Mouse (Mus musculus) CH12.LX (cell line): ENCODE measurements at regions not wholly inside any gene's neighbourhood (a gene's known extent, or its start where the extent isn't known, plus 50 kb on each side); places are given as distances from the start of the nearest gene placed in this dataset.

Source experiments
- DNase-seq: peaks from one replicate; pipeline ENCODE4 v3.0.0-alpha.2; 2013; ENCODE audit errors: extremely low read depth
- H3K27ac ChIP-seq: 2 replicates; pipeline ENCODE4 v1.5.1; 2012; ENCODE audit warnings: low read depth, mild to moderate bottlenecking, control low read depth, moderate library complexity; ENCODE audit not compliant: insufficient read depth
- H3K27me3 ChIP-seq: replicated peaks from 2 replicates; pipeline ENCODE3; 2012; ENCODE audit warnings: inconsistent platforms
- H3K36me3 ChIP-seq, 2 experiments: replicated peaks in 1 of 2; 2 replicates each; pipeline versions ENCODE3 to v1.6.1; 2012; ENCODE audit warnings: inconsistent platforms in 1 of 2, low read length in 1 of 2, mild to moderate bottlenecking in 1 of 2, mixed read lengths in 1 of 2, moderate library complexity in 1 of 2; ENCODE audit not compliant: control insufficient read depth in 1 of 2, insufficient read depth in 1 of 2
- H3K4me1 ChIP-seq, 2 experiments: 2 replicates each; pipeline ENCODE4 v1.6.1; 2012; ENCODE audit warnings: inconsistent platforms in 1 of 2, moderate library complexity in 1 of 2; ENCODE audit not compliant: insufficient read depth in 2 of 2, control insufficient read depth in 1 of 2
- H3K4me2 ChIP-seq: 2 replicates; pipeline ENCODE4 v1.6.1; 2012; ENCODE audit warnings: low read depth, mild to moderate bottlenecking, control low read depth; ENCODE audit not compliant: poor library complexity, insufficient read depth, severe bottlenecking
- H3K4me3 ChIP-seq, 3 experiments: fragments of 150-350 bp in 1 of 3; sonication (generic) in 1 of 3; replicated peaks in 1 of 3; 2 replicates each; pipeline versions ENCODE3 to v1.5.1; 2011 to 2012; ENCODE audit warnings: low read depth in 2 of 3, low read length in 2 of 3, mild to moderate bottlenecking in 2 of 3, moderate library complexity in 2 of 3, control low read depth in 1 of 3, improper control_type of control experiment in 1 of 3, inconsistent platforms in 1 of 3, mixed read lengths in 1 of 3; ENCODE audit not compliant: poor library complexity in 1 of 3
- H3K79me2 ChIP-seq: replicated peaks from 2 replicates; pipeline ENCODE4 v1.6.1; 2012; ENCODE audit warnings: mild to moderate bottlenecking, moderate library complexity; ENCODE audit not compliant: control insufficient read depth, poor library complexity, insufficient read depth, severe bottlenecking; ENCODE audit errors: extremely low read depth
- H3K9ac ChIP-seq: 2 replicates; pipeline ENCODE4 v1.6.1; 2012; ENCODE audit warnings: low read depth, mild to moderate bottlenecking, control low read depth, moderate library complexity; ENCODE audit not compliant: insufficient read depth
- H3K9me3 ChIP-seq: replicated peaks from 2 replicates; pipeline ENCODE3; 2012; ENCODE audit warnings: low read length, inconsistent platforms, mixed read lengths
- E2F4 ChIP-seq: IDR thresholded peaks from 2 replicates; pipeline ENCODE4 v1.6.1; 2011; ENCODE audit warnings: low read depth, low read length, improper control_type of control experiment; ENCODE audit not compliant: insufficient replicate concordance
- ELF1 ChIP-seq: IDR thresholded peaks from 2 replicates; pipeline ENCODE4 v1.6.1; 2014; ENCODE audit warnings: low read depth, mild to moderate bottlenecking, inconsistent platforms, low read length, improper control_type of control experiment
- EP300 ChIP-seq: IDR thresholded peaks from 2 replicates; pipeline ENCODE4 v1.6.1; 2011; ENCODE audit warnings: low read length, improper control_type of control experiment
- ETS1 ChIP-seq: conservative IDR thresholded peaks from 2 replicates; pipeline ENCODE4 v1.6.1; 2012; ENCODE audit warnings: low read depth, mild to moderate bottlenecking, inconsistent platforms, low read length, improper control_type of control experiment, moderate library complexity
- IRF4 ChIP-seq: IDR thresholded peaks from 2 replicates; pipeline ENCODE4 v1.6.1; 2014; ENCODE audit warnings: low read depth, mild to moderate bottlenecking, inconsistent platforms, low read length, improper control_type of control experiment
- KAT2A ChIP-seq: IDR thresholded peaks from 2 replicates; pipeline ENCODE4 v1.6.1; 2012; ENCODE audit warnings: low read length, improper control_type of control experiment, inconsistent platforms; ENCODE audit not compliant: insufficient replicate concordance
- MAFK ChIP-seq: IDR thresholded peaks from 2 replicates; pipeline ENCODE4 v1.6.1; 2011; ENCODE audit warnings: low read length, improper control_type of control experiment; ENCODE audit not compliant: insufficient replicate concordance
- MAX ChIP-seq: IDR thresholded peaks from 2 replicates; pipeline ENCODE4 v1.6.1; 2011; ENCODE audit warnings: low read length, improper control_type of control experiment
- MAZ ChIP-seq: IDR thresholded peaks from 2 replicates; pipeline ENCODE4 v1.6.1; 2012; ENCODE audit warnings: low read depth, mild to moderate bottlenecking, inconsistent platforms, low read length, improper control_type of control experiment, moderate library complexity
- MEF2A ChIP-seq: IDR thresholded peaks from 2 replicates; pipeline ENCODE4 v1.6.1; 2014; ENCODE audit warnings: low read depth, mild to moderate bottlenecking, inconsistent platforms, low read length, improper control_type of control experiment, borderline replicate concordance
- MYC ChIP-seq: IDR thresholded peaks from 2 replicates; pipeline ENCODE4 v1.6.1; 2011; ENCODE audit warnings: low read depth, mild to moderate bottlenecking, improper control_type of control experiment, low read length
- NRF1 ChIP-seq: IDR thresholded peaks from 2 replicates; pipeline ENCODE4 v1.6.1; 2014; ENCODE audit warnings: low read depth, mild to moderate bottlenecking, inconsistent platforms, low read length, improper control_type of control experiment, moderate library complexity
- SIN3A ChIP-seq: IDR thresholded peaks from 2 replicates; pipeline ENCODE4 v1.6.1; 2012; ENCODE audit warnings: low read length, improper control_type of control experiment, inconsistent platforms
- UBTF ChIP-seq: IDR thresholded peaks from 2 replicates; pipeline ENCODE4 v1.6.1; 2012; ENCODE audit warnings: low read depth, mild to moderate bottlenecking, inconsistent platforms, low read length, improper control_type of control experiment, moderate library complexity
- USF1 ChIP-seq: IDR thresholded peaks from 2 replicates; pipeline ENCODE4 v1.6.1; 2014; ENCODE audit warnings: low read depth, mild to moderate bottlenecking, inconsistent platforms, low read length, improper control_type of control experiment
- USF2 ChIP-seq: conservative IDR thresholded peaks from 2 replicates; pipeline ENCODE4 v1.6.1; 2011; ENCODE audit warnings: low read depth, low read length, improper control_type of control experiment
- ZKSCAN1 ChIP-seq: IDR thresholded peaks from 2 replicates; pipeline ENCODE4 v1.6.1; 2012; ENCODE audit warnings: low read depth, inconsistent platforms, low read length, improper control_type of control experiment, borderline replicate concordance
- ZMIZ1 ChIP-seq: IDR thresholded peaks from 2 replicates; pipeline ENCODE4 v1.6.1; 2012; ENCODE audit warnings: low read depth, mild to moderate bottlenecking, inconsistent platforms, low read length, improper control_type of control experiment
- dilution Hi-C: fragments of 300-500 bp; cut with MboI; formaldehyde crosslinking; loops from 2 replicates; pipeline ENCODE4 v1.14.3; 2020; ENCODE audit warnings: low sequenced_read_pairs; ENCODE audit not compliant: extremely low pct_unique_long_range_greater_than_20kb, extremely low pct_ligation_motif_present
- in situ Hi-C: fragments of 300-500 bp; cut with MboI; formaldehyde crosslinking; loops from 3 replicates; pipeline ENCODE4 v1.14.3; 2019; ENCODE audit warnings: low sequenced_read_pairs, low pct_ligation_motif_present, low pct_unique_long_range_greater_than_20kb, mixed read lengths

GRCm38 (mm10) chr16:30158184-30158583 lies 94.0 kb downstream of the Hes1 start:
- Histone ChIP-seq H3K9me3 (no peaks in the 10 kb centered on the region), H3K4me3 (no peak overlapping the region), H3K79me2 (no peaks in the 10 kb centered on the region)
- TF ChIP-seq SIN3A = no peak
- TF ChIP-seq NRF1 = no peak
- TF ChIP-seq MEF2A = no peak
- TF ChIP-seq, all 38 proteins: peak for 0
- Histone ChIP-seq H3K36me3 (no peaks in the 10 kb centered on the region), H3K4me2 (no peak overlapping the region), H3K27me3 (peaks cover 6% of the 10 kb centered on the region), H3K9ac (no peak overlapping the region), H3K4me1 (peaks cover 0 to 28% of the 10 kb centered on the region in 2 experiments; a peak in 3 of 4 replicates), H3K27ac (no peak overlapping the region)
- dilution Hi-C loops = no loop called here
- no peak for DNase-seq
- in situ Hi-C loops = no loop called here

GRCm38 (mm10) chr16:30160399-30160798 lies 96.2 kb downstream of the Hes1 start:
- no peak overlapping the region for H3K4me2 ChIP-seq
- H3K36me3 ChIP-seq = no peaks in the 10 kb centered on the region
- no peak for DNase-seq
- H3K27me3 ChIP-seq = no peaks in the 10 kb centered on the region
- H3K9me3 ChIP-seq = no peaks in the 10 kb centered on the region
- no peak overlapping the region for H3K27ac ChIP-seq
- peaks cover 0 to 12% of the 10 kb centered on the region in 2 experiments; a peak in 3 of 4 replicates for H3K4me1 ChIP-seq
- in situ Hi-C loops = no loop called here
- TF ChIP-seq ZKSCAN1 (no peak), E2F4 (no peak), ELF1 (no peak), EP300 (no peak), MAZ (no peak), MAFK (no peak), USF1 (no peak), USF2 (no peak), IRF4 (no peak), ZMIZ1 (no peak), ETS1 (no peak), MYC (no peak), KAT2A (no peak), UBTF (no peak), SIN3A (no peak), NRF1 (no peak), MAX (no peak)
- TF ChIP-seq, all 38 proteins: peak for 0
- Histone ChIP-seq H3K4me3 (no peak overlapping the region), H3K9ac (no peak overlapping the region), H3K79me2 (no peaks in the 10 kb centered on the region)
- dilution Hi-C loops = no loop called here
